Mouse (Mus musculus) forelimb bud, embryonic 11.5 days (tissue): ENCODE data around the gene Trabd2b.

ENCODE experiments used
- DNase-seq: peaks from one replicate; pipeline ENCODE4 v3.0.0-alpha.2; 2012; ENCODE audit warnings: low read depth, low spot score

Trabd2b gene

DNA sequence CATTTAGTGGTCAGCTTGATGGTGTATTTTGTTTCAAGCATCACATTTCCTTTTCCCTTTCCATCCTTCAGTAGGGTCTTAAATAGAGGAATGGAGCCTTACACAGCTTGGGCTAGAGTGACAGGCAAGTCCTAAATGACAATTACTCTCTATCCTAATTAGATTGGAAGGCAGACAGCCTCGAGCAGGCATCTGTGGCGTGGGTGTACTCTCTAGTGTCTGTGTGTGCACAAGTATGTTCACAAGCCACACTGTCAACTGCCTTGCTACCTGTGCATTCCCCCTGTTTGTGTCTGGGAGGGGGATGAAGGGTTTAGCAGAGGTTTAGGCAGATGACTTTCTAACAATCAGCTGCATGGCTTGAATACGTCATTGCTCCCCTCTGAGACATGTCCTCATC is 6.7 kb upstream of the Trabd2b start:
- no peak for DNase-seq

DNA sequence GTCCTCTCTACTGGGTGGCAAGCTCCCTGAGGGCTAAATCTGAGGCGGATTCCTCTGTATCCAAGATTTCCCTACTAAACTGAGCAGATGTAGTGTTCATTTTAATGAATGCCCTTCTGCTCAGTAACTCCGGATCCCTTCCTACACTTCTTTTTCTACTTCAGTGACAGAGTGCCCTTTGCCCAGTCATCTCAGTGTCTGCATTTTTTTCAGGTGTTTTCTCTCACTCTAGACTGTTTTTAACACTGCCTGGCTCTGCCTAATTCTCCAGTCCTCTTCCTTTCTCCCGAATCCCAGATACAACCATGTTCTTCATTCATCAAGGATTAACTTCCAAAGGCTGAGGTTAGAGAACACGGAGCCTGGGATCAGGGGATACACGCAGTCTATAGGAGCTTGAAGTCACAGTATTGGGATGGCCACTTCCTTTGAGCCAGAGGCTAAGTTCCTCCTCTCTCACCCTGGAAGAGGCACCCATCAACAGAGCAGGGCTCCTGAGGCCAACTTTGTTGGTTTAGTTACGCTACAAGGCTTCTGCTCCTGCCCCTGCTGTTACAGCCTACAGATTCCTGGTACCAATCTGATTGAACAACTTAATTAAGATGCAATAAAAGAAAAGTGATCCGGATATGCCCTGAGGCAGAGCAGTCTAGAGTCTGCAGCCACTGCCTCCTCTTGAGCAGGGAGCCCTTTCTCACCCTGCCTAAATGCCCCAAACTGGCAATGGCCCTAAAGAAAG is 4.4 kb upstream of the Trabd2b start:
- DNase-seq, result no peak

DNA sequence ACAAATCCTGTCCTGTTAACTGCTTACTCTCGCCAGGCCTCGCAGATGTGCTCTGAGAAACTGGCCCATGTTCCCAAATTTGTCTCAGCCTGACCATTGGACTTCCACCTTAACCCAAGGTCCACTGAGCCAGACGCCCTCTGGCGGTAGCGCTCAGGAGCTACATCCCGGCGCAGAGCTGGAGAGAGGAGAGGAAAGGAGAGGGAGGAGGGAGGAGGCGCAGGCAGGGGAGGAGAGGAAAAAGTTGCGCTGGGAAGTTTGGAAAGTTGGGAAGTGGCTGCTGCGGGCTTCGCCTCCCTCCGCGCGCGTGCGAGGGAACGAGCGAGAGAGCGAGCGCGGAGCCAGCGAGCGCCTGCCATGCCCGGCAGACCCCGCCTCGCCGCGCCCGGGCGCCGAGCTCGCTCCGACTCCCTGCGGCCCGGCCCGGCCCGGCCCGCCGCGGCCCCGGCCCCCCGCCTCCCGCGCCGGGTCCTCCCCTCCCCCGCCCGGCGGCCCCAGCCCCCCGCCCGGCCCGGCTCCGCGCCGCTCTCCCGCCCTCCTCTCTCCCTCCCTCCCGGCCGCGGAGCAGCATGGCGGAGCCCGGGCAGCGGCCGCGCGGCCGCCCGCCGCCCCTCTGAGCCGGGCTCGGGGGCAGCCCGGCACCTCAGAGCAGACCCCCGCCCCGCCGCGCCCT is 706 bp upstream of the Trabd2b start:
- DNase-seq, result peak; percentile 96

DNA sequence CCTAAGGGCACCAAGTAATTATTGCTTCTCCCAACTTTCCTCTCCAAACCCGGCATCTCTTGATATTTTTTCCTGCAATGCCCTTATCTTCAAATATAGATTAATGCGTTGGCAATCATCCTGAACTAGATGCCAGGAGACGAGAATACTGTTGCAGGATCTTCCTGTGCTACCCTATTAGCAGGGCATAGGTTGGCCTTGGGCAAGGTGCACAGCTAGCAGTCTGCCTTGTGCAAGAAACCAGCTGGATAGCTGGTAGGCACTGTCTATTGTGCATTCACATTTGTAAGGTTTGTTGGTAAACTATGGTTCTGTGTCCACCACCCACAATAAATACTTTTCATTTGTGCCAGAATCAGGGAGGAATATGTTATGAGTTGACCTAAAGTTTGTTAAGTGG is 992 bp downstream of the Trabd2b start:
- no peak for DNase-seq

DNA sequence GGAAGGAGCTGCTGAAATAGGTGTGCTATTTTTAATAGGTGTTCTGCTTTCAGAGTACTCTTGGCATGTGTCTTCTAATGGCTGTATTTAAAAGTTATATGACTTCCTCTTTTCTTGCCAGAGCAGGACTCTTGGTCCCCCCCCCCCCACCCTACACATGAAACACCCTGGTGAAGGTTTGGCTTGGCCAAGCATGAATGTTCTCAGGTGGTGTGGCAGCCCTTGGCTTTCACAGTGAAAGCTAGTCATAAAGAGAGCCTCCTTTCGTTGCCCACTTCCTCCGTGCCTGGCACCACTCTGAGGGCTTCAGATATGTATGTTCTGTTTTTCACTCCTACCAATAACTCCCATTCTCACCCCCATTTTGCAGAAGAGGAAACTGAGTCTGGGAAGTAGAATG is 1.8 kb downstream of the Trabd2b start:
- no peak for DNase-seq

DNA sequence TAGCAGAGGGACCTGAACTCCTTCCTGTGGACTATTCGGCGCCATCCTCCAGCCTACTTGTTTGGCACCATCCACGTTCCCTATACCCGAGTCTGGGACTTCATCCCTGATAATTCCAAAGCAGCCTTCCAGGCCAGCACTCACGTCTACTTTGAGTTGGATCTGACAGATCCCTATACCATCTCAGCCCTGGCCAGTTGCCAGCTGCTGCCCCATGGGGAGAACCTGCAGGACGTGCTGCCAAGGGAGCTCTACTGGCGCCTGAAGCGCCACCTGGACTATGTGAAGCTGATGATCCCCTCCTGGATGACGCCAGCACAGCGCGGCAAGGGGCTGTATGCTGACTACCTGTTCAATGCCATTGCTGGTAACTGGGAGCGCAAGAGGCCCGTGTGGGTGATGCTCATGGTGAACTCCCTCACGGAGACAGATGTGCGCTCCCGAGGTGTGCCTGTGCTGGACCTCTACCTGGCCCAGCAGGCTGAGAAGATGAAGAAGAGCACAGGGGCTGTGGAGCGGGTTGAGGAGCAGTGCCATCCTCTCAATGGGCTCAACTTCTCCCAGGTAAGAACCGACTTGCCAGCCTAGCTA is 2.5 kb downstream of the Trabd2b start:
- DNase-seq, result no peak

DNA sequence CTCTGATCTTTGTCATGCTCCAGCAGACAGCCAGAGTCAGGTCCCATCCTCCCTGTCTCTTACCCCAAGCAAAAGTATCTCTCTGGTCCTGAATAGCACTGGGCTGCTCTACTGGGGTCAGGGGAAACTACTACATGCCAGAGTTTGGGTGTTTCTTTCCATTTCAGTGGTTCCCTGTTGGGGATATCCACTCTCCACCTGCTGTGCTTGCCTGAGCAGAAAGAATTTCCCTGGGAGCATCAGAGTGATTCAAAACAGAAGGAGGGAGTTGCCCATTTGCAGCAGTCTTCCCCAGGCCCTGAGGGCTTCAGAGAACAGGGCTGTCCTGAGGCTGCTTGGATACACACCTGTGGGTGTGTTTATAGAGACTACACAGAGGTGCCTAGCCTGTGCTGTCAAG is 3.0 kb downstream of the Trabd2b start:
- no peak for DNase-seq

DNA sequence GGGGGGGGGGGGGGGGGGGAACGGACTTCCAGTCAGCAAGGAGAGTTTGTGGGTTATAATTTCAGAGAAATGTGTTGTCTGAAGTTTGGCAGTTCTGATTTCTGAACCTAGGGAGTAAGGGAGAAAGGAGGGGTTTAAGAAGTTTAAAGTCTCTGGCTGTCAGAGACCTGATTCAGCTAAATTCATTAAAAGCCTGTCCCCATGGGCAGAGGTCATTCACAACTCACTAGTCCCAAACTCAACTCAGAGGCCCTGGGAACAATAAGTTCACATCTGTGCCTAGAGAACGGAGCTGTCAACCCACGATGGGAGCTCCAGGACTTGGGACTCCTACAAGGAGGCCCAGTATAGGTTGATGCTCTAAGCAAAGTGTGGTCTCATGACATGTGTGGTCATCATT is 3.5 kb downstream of the Trabd2b start:
- DNase-seq, result no peak

DNA sequence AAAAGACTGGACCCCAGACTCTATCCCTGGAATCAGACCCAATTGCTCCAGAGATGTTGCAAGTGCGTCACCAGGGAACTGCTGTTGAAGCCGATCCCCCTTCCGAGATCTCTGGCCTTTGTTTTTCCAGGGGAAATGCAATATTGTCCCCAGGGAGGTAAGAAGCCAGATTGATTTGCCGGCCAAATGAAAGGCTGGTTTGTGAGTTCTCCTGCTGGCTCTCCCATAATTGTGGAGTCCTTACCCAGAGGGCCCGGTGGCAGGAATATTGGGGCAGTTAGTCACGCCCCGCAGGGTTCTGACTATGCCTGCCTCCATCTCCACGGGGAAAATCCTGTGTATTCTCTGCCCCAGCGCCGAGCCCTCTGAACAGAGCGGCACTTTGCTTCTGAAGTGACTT is 3.9 kb downstream of the Trabd2b start:
- no peak for DNase-seq

DNA sequence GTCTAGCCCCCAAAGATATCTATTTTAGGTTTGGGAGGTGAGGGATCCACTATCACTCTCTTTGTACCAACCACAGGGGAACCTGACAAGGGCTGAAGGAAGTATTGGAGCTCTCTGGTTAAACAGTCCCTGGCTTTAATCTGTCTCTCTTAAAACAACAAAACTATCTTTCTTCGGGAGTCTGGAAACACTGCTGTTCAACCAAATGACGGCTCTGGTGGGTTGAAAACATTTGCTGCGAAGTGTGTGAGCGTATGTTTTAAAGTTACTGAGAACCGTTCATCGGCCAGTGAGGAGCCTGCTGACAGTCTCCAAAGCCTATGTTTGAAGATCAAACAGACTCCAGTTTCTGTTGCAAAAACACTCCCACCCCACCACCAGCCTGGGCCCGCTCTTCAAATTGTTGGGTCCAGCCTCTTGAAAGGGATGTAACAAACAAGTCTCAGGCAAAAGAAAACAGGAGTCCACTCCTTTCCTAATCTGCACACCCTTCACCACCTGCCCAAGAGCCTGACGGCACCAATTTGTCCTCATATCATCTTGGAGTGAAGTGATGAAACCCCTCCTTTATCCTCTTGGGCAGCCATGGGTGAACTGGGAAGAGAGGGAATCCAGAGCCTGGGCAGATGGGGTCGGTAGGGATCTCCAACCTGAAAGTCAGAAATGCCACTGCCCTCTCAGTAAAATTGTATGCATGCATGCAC is 4.6 kb downstream of the Trabd2b start:
- no peak for DNase-seq

DNA sequence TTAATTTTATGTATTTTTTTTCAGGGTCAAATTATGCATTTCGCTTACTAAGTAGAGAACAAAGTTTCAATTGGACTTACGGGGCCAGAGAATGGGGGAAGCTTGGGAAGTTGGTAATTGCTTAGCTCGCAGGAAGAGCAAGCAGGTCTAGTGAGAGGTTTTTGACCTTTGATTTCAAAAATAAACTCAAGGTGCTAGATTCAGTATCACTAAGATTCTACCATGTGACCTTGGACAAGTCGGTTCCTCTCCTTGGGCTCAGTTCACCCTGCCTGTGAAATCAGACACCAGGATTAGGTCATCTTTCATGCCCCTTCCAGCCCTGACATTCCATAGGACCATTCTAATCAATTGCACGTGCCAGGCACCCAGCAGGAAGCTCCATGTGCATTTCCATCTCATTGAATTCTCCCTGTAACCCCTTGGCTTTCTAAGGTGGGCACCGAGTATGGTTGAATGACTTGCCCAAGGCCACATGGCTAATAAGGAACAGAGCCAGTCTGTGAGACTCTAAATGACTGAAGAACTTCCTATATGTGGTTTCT is 5.4 kb downstream of the Trabd2b start:
- DNase-seq, result no peak

DNA sequence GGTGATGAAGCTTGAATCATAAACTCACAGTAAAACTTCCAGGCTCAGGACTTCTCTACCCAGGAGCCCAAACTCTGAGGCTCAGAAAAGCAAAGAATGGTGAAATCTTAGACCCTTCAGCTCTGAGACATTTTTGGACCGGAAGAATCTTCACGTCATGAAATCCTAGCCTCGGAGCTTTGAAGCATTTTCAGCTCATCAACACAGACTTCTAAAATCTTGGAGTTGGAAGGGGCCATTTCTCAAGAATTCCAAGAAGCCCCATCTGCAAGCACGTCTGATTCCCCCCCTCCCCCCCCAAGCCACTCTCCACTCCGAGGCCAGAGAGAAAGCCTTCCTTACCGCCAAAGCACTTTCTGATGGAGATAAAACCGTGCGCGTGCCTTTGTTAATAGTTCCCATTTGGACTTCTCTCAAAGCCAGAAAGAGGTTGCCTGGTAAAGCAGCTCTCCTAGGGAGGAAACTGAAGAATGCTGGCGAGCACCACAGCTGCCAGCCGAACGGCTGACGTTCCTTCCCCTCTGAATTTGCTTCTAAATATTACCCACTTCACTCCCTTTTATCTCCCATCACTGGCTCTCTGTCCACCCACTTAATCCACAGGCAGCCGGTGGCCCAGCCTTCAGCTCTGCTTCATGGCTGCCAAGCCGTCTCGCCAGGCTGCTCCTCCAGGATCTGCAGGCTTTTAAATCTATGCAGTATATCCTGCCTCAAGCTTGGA is 9.6 kb downstream of the Trabd2b start:
- no peak for DNase-seq

DNA sequence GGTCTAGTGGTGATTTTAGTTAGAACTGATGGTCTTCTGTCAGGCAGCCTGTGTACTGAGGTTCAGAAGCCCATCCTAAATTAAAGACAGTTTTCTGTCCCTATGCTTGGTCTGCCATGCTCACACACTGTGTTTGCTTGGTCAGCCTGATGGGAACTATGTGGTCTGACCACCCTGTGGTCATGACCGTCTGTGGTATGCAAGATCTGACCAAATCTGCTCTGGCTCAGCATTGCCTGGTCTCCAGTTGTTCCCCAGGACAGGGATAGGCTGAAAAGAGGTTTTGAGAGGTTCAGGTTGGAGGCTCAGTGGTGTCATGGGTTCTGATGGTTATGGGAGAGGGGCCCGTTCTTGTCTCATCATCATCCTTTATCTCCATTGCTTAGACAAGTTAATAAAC is 13.6 kb downstream of the Trabd2b start:
- DNase-seq, result no peak

DNA sequence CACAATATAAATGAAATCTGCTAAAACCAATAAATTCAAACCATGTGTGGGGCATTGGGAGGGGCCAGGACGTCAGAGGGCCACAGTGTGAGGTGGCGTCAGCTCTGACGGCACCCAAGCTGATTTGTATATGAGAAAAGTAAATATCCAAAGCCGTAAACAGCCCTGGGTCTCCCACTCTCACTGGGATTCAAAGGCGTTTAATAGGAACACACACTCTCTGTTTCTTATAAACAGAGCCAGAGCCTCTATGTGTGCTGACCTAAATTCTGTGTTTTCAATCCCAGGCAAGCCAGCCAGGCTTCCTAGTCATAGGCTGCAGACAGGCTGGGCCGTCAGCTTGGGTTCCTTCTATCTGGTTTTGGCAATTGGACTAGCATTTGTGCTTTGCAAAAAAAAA is 16.6 kb downstream of the Trabd2b start:
- no peak for DNase-seq

DNA sequence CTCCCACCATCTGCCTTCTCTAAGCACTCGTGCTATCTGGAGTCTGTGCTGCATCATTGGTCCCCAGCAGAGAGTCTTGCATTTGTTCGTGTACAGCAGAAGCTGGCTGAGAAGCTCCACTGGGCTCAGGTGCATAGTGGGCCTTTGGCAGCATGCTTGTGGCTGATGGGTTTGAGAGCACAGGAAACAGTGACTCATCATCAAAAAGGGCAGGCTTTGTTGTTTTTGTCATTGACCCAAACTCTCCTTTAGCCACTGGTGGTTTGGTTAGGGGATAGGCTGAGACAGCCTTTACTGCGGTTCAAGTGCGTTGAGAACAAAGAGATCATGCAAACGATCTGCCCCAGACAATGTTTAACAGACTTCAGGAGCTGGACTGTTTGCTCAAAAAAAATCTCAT is 19.3 kb downstream of the Trabd2b start:
- DNase-seq, result no peak

DNA sequence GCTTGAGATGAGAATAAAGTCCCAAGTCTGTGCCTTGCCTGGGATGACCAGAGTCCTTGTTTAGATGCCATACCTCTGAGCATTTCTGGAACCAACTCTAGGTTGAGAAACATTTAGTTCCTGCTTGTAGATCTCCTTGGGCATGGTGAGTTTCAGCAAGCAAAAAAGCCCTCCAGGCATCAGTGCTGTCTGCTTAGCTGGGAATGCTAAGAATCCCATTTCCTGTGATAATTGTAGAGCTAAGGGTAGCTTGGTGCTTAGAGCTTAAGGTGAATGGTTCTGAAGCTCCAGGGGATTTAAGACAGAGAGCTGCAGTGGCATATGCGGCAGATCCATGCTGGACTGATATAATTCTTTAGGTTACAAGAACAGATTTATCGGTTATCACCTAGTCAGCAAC is 26.2 kb downstream of the Trabd2b start:
- no peak for DNase-seq

DNA sequence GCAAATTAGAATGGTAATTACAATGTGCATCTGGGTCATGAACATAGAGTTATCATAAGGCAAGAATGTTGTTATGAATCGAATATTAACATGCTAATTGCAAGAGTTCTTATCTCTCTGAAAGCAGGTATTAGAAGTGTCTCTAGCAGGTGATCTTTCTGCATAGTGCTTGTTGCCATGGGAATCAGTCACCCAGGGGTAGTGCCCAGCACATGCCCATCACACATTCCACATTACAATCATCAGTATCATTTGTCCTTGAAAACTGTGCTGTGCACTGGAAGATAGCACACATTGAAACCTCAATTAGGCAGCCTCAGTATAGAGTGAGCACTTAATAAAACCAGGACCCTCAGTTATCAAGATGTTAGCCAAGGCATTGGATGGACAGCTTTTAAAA is 26.9 kb downstream of the Trabd2b start:
- DNase-seq, result no peak

DNA sequence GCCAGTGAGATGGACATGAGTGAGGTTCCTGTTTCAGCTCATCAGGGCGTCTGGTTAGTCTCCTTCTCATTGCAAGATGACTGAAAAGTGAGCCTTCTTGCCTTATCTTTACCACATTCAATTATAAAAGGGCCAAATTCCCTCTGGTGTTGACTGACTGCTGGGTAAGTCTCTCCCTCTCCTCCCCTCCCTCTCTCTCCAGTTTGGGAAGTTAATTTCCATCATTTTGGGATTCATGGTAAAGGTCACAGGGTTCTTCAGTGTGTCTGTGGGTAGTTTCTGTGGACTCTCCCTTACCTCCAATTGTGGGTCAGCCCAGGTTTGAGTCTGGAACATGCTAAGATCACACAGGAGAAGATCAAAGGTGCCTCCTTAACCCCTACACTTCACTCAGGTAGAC is 28.2 kb downstream of the Trabd2b start:
- no peak for DNase-seq

DNA sequence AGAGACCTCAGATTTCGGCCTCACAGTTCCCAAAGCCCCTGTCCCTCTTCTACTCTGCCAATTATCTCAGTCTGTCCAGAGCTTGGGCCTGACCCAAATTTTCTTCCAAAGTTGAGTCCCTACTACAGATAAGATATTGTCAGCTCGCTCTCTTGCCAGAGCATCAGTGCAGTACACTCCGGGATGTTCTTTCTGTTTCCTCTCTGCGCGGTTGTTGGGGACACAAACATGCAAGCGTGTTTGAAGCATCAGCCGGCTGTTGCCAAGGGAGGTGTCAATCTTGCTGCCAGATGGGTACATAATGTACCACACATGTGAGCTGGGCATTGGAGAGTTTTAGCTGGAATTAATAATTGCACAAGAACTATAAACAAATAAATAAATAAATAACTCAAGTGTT is 28.9 kb downstream of the Trabd2b start:
- DNase-seq, result no peak

DNA sequence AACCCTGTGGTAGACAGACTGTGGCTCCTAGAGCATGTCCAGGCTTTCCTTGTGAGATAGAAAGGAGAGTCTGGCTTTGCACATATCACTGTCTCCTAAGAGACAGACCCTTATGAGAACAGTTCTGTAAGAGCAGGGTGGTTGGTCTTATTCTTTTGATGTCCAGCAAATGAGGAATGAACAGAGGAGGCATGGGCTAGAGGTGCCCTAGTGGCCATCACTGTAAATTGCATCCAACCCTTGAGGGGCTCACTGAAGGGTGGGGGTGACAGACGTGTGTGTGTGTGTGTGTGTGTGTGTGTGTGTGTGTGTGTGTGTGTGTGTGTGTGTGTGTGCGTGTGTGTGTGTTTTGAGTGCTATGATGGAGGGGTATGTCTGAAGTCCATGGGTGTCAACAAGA is 32.2 kb downstream of the Trabd2b start:
- no peak for DNase-seq

DNA sequence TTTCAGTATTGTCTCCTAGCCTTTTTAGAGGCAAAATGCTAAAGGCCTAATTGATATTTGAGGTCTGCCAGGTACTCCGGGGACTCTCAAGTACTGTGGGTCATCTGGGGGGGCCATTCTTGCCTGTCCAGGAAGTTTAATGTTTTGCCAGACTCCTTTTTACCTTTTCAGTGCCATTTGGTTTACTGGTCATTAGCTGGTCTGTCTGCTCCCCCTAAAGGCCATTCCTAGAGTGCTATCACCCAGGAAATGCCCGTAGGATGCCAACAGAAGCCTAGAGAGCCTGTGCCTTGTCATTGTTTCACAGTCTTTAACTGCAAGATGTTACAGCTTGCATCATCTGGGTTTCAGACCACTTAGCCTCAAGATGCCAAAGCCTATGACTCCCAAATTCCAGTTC is 35.7 kb downstream of the Trabd2b start:
- DNase-seq, result no peak

DNA sequence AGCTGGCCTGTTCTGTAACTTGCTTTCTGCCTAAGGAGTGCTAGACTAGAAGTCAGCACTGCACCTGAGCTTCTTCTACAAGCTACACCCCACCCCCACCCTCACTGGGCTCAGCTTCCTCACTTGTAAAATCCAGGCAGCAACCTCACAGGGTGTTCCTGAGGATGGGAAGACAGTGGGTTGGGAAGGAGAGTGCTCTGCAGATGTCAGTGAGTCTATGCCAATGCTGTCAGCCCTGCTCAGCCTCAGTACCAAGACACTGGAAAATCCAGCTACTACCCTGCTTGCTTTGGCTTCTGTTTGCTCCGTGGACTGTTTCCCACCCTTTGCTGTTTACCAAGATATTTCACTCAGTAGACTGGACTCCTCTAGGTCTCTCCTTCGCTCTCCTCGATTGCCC is 36.1 kb downstream of the Trabd2b start:
- DNase-seq, result no peak
